Mouse (Mus musculus) heart, adult 2 months (tissue): ENCODE measurements at regions not wholly inside any gene's neighbourhood (a gene's known extent, or its start where the extent isn't known, plus 50 kb on each side); places are given as distances from the start of the nearest gene placed in this dataset.
A peak's percentile ranks its signal among the peaks of the same experiment; 100 is the strongest.

Experiments
- DNase-seq, 2 experiments: peaks; one replicate each; pipeline ENCODE4 v3.0.0; 2021
- H3K27ac ChIP-seq: fragments of 200-600 bp; 2 replicates; pipeline ENCODE4 v1.8.1; 2022
- H3K27me3 ChIP-seq: fragments of 200-500 bp; 2 replicates; pipeline ENCODE4 v1.6.1; 2012; ENCODE audit warnings: mild to moderate bottlenecking, low read length, inconsistent platforms, mixed read lengths; ENCODE audit not compliant: control insufficient read depth, insufficient read depth
- H3K36me3 ChIP-seq: fragments of 200-500 bp; 2 replicates; pipeline ENCODE4 v1.6.1; 2012; ENCODE audit warnings: low read length, inconsistent platforms; ENCODE audit not compliant: control insufficient read depth, insufficient read depth
- H3K4me1 ChIP-seq: fragments of 200-500 bp; 2 replicates; pipeline ENCODE4 v1.6.1; 2011; ENCODE audit warnings: low read length; ENCODE audit not compliant: control insufficient read depth, insufficient read depth
- H3K4me3 ChIP-seq: fragments of 200-600 bp; 2 replicates; pipeline ENCODE4 v1.8.1; 2022
- H3K79me2 ChIP-seq: fragments of 200-500 bp; replicated peaks from 2 replicates; pipeline ENCODE4 v1.6.1; 2012; ENCODE audit warnings: mild to moderate bottlenecking, inconsistent platforms, low read length, moderate library complexity, mixed read lengths; ENCODE audit not compliant: control insufficient read depth, insufficient read depth
- H3K9ac ChIP-seq: fragments of 200-500 bp; 2 replicates; pipeline ENCODE4 v1.6.1; 2012; ENCODE audit warnings: low read depth, mild to moderate bottlenecking, control low read depth, inconsistent platforms, low read length, mixed read lengths
- CTCF ChIP-seq: fragments of 200-600 bp; IDR thresholded peaks from 2 replicates; pipeline ENCODE4 v1.8.1; 2022; ENCODE audit warnings: antibody characterized with exemption, mild to moderate bottlenecking, moderate library complexity
- EP300 ChIP-seq: fragments of 200-500 bp; IDR thresholded peaks from 2 replicates; pipeline ENCODE4 v1.6.1; 2011; ENCODE audit warnings: low read depth, low read length, control low read depth; ENCODE audit not compliant: insufficient read depth
- POLR2A ChIP-seq: fragments of 200-500 bp; IDR thresholded peaks from 2 replicates; pipeline ENCODE4 v1.6.1; 2011; ENCODE audit warnings: mild to moderate bottlenecking, low read depth, low read length, control low read depth; ENCODE audit not compliant: insufficient read depth
- WGBS: fragments of 180-500 bp; shearing (Covaris S2); methylation state at CpG from one replicate; pipeline ENCODE4 v1.1.7; 2018; 5-methylcytosine and 5-hydroxymethylcytosine counted together
- intact Hi-C: fragments of 180-260 bp; cut with DNase I; formaldehyde crosslinking; loops from one replicate; pipeline ENCODE4 v1.15.1; 2025

- Histone ChIP-seq H3K4me1 (no peaks in the 10 kb centered on the region), H3K79me2 (no peaks in the 10 kb centered on the region), H3K27me3 (peaks cover 1% of the 10 kb centered on the region; the same call in 1 of the 2 replicates), H3K9ac (no peak overlapping the region), H3K36me3 (no peaks in the 10 kb centered on the region), H3K4me3 (no peak overlapping the region), H3K27ac (no peak overlapping the region)
- DNase-seq = peak; percentile 33 to 61
- intact Hi-C loops = loop anchor here (5.0 kb wide), 2 partner anchors 100 to 675 kb away; no protein-coding TSS in a partner anchor
- no peak for TF ChIP-seq POLR2A
- TF ChIP-seq EP300 = 0 out of 2 replicates have a peak, but pooled peaks have one; percentile 53
- peak; percentile 94 for TF ChIP-seq CTCF
- 19% methylated on average over 12 of the region's 12 CpGs for WGBS
These were observed 54.0 kb upstream of the Pax1 start for GRCm38 (mm10) chr2:147307488-147308386.

GRCm38 (mm10) chr2:147306728-147307127, 55.0 kb upstream of the Pax1 start:
- H3K27me3 ChIP-seq = no peaks in the 10 kb centered on the region
- H3K4me1 ChIP-seq = no peaks in the 10 kb centered on the region
- H3K36me3 ChIP-seq = no peaks in the 10 kb centered on the region
- intact Hi-C loops = loop anchor here (5.0 kb wide), 2 partner anchors 99 to 674 kb away; no protein-coding TSS in a partner anchor
- no peaks in the 10 kb centered on the region for H3K79me2 ChIP-seq
- H3K4me3 ChIP-seq = no peak overlapping the region
- WGBS = 54% methylated on average over 6 of the region's 6 CpGs
- H3K9ac ChIP-seq = no peak overlapping the region
- no peak for DNase-seq
- TF ChIP-seq EP300 = no peak
- no peak for TF ChIP-seq POLR2A
- no peak for TF ChIP-seq CTCF
- H3K27ac ChIP-seq = no peak overlapping the region

- no peaks in the 10 kb centered on the region for H3K4me1 ChIP-seq
- H3K9ac ChIP-seq = no peak overlapping the region
- no peaks in the 10 kb centered on the region for H3K36me3 ChIP-seq
- no peak for TF ChIP-seq POLR2A
- TF ChIP-seq EP300 = no peak
- TF ChIP-seq CTCF = peak; percentile 71
- H3K27ac ChIP-seq = no peak overlapping the region
- no peaks in the 10 kb centered on the region for H3K27me3 ChIP-seq
- H3K79me2 ChIP-seq = no peaks in the 10 kb centered on the region
- DNase-seq = no peak
- no peak overlapping the region for H3K4me3 ChIP-seq
- intact Hi-C loops = loop anchor here (5.0 kb wide), 2 partner anchors 98 to 673 kb away; no protein-coding TSS in a partner anchor
- 22% methylated on average over 5 of the region's 5 CpGs for WGBS
These were observed 56.5 kb upstream of the Pax1 start for GRCm38 (mm10) chr2:147305262-147305661.

- intact Hi-C loops = no loop called here
- peaks cover 2% of the 10 kb centered on the region; the same call in 1 of the 2 replicates for H3K4me1 ChIP-seq
- no peak for TF ChIP-seq POLR2A
- TF ChIP-seq EP300 = no peak
- TF ChIP-seq CTCF = no peak
- H3K27ac ChIP-seq = no peak overlapping the region
- no peak for DNase-seq
- no peaks in the 10 kb centered on the region for H3K36me3 ChIP-seq
- 89% methylated on average over 1 of the region's 1 CpGs for WGBS
- H3K4me3 ChIP-seq = no peak overlapping the region
- no peak overlapping the region for H3K9ac ChIP-seq
- no peaks in the 10 kb centered on the region for H3K79me2 ChIP-seq
- H3K27me3 ChIP-seq = no peaks in the 10 kb centered on the region
These were observed 61.2 kb upstream of the Pax1 start for GRCm38 (mm10) chr2:147300503-147300902.

GRCm38 (mm10) chr2:147299359-147299758, 62.4 kb upstream of the Pax1 start:
- 80% methylated on average over 3 of the region's 3 CpGs for WGBS
- no peaks in the 10 kb centered on the region for H3K27me3 ChIP-seq
- H3K36me3 ChIP-seq = no peaks in the 10 kb centered on the region
- H3K79me2 ChIP-seq = no peaks in the 10 kb centered on the region
- DNase-seq = no peak
- no peak overlapping the region for H3K4me3 ChIP-seq
- peaks cover 2% of the 10 kb centered on the region; the same call in 1 of the 2 replicates for H3K4me1 ChIP-seq
- no peak overlapping the region for H3K9ac ChIP-seq
- intact Hi-C loops = no loop called here
- no peak overlapping the region for H3K27ac ChIP-seq
- TF ChIP-seq CTCF (no peak), EP300 (no peak), POLR2A (no peak)

- intact Hi-C loops = no loop called here
- TF ChIP-seq CTCF (no peak), POLR2A (no peak), EP300 (no peak)
- no peak overlapping the region for H3K4me3 ChIP-seq
- H3K36me3 ChIP-seq = no peaks in the 10 kb centered on the region
- H3K79me2 ChIP-seq = no peaks in the 10 kb centered on the region
- 14% methylated on average over 7 of the region's 7 CpGs for WGBS
- H3K9ac ChIP-seq = no peak overlapping the region
- H3K27ac ChIP-seq = no peak overlapping the region
- DNase-seq = peak; percentile 51 to 59
- H3K4me1 ChIP-seq = peaks cover 2% of the 10 kb centered on the region; the same call in 1 of the 2 replicates
- no peaks in the 10 kb centered on the region for H3K27me3 ChIP-seq
These were observed 63.2 kb upstream of the Pax1 start for GRCm38 (mm10) chr2:147298499-147298896.
